Mouse (Mus musculus) embryo, embryonic 11.5 days (tissue): Measurements from ENCODE around the gene Sprtn.

Experiments
- DNase-seq: peaks from one replicate; pipeline ENCODE4 v3.0.0-alpha.2; 2012; ENCODE audit warnings: low read depth, low spot score

Gene Sprtn

GRCm38 (mm10) chr8:124897386-124898250 lies at the start of gene Sprtn, which contains the start of gene Exoc8:
TSS of gene Sprtn (plus strand) at chr8:124897886.
TSS of gene Exoc8 (minus strand) at chr8:124897705.
- DNase-seq: peak; percentile 92

GRCm38 (mm10) chr8:124853511-124853910 lies 44.2 kb upstream of the Sprtn start:
- DNase-seq: no peak

- DNase-seq: no peak
These were observed 38.2 kb upstream of the Sprtn start for GRCm38 (mm10) chr8:124859466-124859865.

- DNase-seq: no peak
These were observed 37.5 kb upstream of the Sprtn start for GRCm38 (mm10) chr8:124860188-124860587.

GRCm38 (mm10) chr8:124862321-124863162 lies 35.1 kb upstream of the Sprtn start, which contains the start of the genes Gnpat and 2810004N23Rik:
TSS of gene Gnpat (plus strand) at chr8:124863033.
TSS of gene 2810004N23Rik (minus strand) at chr8:124863120.
- DNase-seq: peak; percentile 87

GRCm38 (mm10) chr8:124863163-124863677 lies 34.5 kb upstream of the Sprtn start:
- no peak for DNase-seq

GRCm38 (mm10) chr8:124863729-124864128 lies 34.0 kb upstream of the Sprtn start:
- DNase-seq: no peak

- no peak for DNase-seq
These were observed 31.0 kb upstream of the Sprtn start for GRCm38 (mm10) chr8:124866669-124867068.

- no peak for DNase-seq
These were observed 30.6 kb upstream of the Sprtn start for GRCm38 (mm10) chr8:124867126-124867525.

GRCm38 (mm10) chr8:124869708-124870107 lies 28.0 kb upstream of the Sprtn start:
- no peak for DNase-seq

- DNase-seq: no peak
These were observed 26.2 kb upstream of the Sprtn start for GRCm38 (mm10) chr8:124871474-124871873.

GRCm38 (mm10) chr8:124872081-124872480 lies 25.6 kb upstream of the Sprtn start:
- DNase-seq: no peak

- no peak for DNase-seq
These were observed 25.0 kb upstream of the Sprtn start for GRCm38 (mm10) chr8:124872690-124873089.

GRCm38 (mm10) chr8:124878141-124878540 lies 19.5 kb upstream of the Sprtn start:
- no peak for DNase-seq

- DNase-seq: no peak
These were observed 18.6 kb upstream of the Sprtn start for GRCm38 (mm10) chr8:124878946-124879526.

GRCm38 (mm10) chr8:124888385-124888784 lies 9.3 kb upstream of the Sprtn start:
- no peak for DNase-seq

GRCm38 (mm10) chr8:124892596-124892995 lies 5.1 kb upstream of the Sprtn start:
- no peak for DNase-seq

- DNase-seq: no peak
These were observed 1.6 kb upstream of the Sprtn start for GRCm38 (mm10) chr8:124896010-124896631.

GRCm38 (mm10) chr8:124896632-124897385 lies 877 bp upstream of the Sprtn start:
- peak; percentile 40 for DNase-seq

- no peak for DNase-seq
These were observed 692 bp downstream of the Sprtn start for GRCm38 (mm10) chr8:124898251-124898905.
